Mouse (Mus musculus) heart, embryonic 13.5 days (tissue): ENCODE measurements around the gene Vps4b. TPM values are rescaled to one million over a fixed set of nuclear protein-coding genes. Genes with fewer than 3 reads are reported as not detected.

Experiments
- ATAC-seq: fragments of 200-750 bp; cut with Nextera tagmentation; 2 replicates; pipeline ENCODE4 v1.8.0; 2017; ENCODE audit warnings: moderate TSS enrichment; ENCODE audit not compliant: insufficient number of reproducible peaks, low FRiP score, low TSS enrichment; ENCODE audit errors: extremely low read depth
- H3K27ac ChIP-seq: fragments of 300-500 bp; sonication (generic); replicated peaks from 2 replicates; pipeline ENCODE4 v1.5.1; 2015; ENCODE audit warnings: moderate library complexity, mild to moderate bottlenecking, inconsistent platforms
- H3K27me3 ChIP-seq: fragments of 300-500 bp; sonication (generic); replicated peaks from 2 replicates; pipeline ENCODE4 v1.6.1; 2015; ENCODE audit warnings: mild to moderate bottlenecking, inconsistent platforms
- H3K36me3 ChIP-seq: fragments of 300-500 bp; sonication (generic); 2 replicates; pipeline ENCODE4 v1.6.1; 2015; ENCODE audit warnings: mild to moderate bottlenecking, inconsistent platforms
- H3K4me1 ChIP-seq: fragments of 300-500 bp; sonication (generic); 2 replicates; pipeline ENCODE4 v1.6.1; 2015; ENCODE audit warnings: inconsistent platforms
- H3K4me2 ChIP-seq: fragments of 300-500 bp; sonication (generic); 2 replicates; pipeline ENCODE4 v1.6.1; 2015; ENCODE audit warnings: inconsistent platforms, mild to moderate bottlenecking, moderate library complexity
- H3K4me3 ChIP-seq: fragments of 300-500 bp; sonication (generic); 2 replicates; pipeline ENCODE4 v1.5.1; 2015; ENCODE audit warnings: moderate library complexity, mild to moderate bottlenecking, inconsistent platforms
- H3K9ac ChIP-seq: fragments of 300-500 bp; sonication (generic); 2 replicates; pipeline ENCODE4 v1.6.1; 2015; ENCODE audit warnings: inconsistent platforms, mild to moderate bottlenecking, moderate library complexity
- H3K9me3 ChIP-seq: fragments of 300-500 bp; sonication (generic); 2 replicates; pipeline ENCODE4 v1.6.1; 2016; ENCODE audit warnings: inconsistent platforms
- WGBS: fragments of 180-500 bp; shearing (Covaris S2); methylation state at CpG from one replicate; pipeline ENCODE4 v1.1.7; 2015; ENCODE audit warnings: mixed read lengths; 5-methylcytosine and 5-hydroxymethylcytosine counted together
- polyA plus RNA-seq: library from polyadenylated mRNA; unstranded; fragments of >200 nt; fragmentation: Nextera tagmentation; extraction: Ambion mirVana; gene quantifications from 2 replicates; pipeline ENCODE4 v1.2.1, GENCODE M21; 2015

Gene Vps4b
- 39.0 and 40.3 TPM in 2 replicates for polyA plus RNA-seq

GRCm38 (mm10) chr1:106796542-106796924 lies at the start of gene Vps4b:
Gene Vps4b (minus strand): TSS chr1:106796728.
- H3K9me3 ChIP-seq = no peaks in the 10 kb centered on the region
- H3K4me3 ChIP-seq = peak within 1 kb of the TSS; percentile 99
- H3K9ac ChIP-seq = peak within 1 kb of the TSS; percentile 99
- 0 out of 2 replicates have a peak, but pooled peaks cover 5% of the 10 kb centered on the region for H3K36me3 ChIP-seq
- no peaks in the 10 kb centered on the region for H3K27me3 ChIP-seq
- ATAC-seq = peak; percentile 94
- H3K4me1 ChIP-seq = peaks cover 24% of the 10 kb centered on the region
- peak within 1 kb of the TSS; percentile 79 for H3K4me2 ChIP-seq
- peak within 1 kb of the TSS; percentile 96 for H3K27ac ChIP-seq
- under 1% methylated on average over 23 of the region's 23 CpGs for WGBS

GRCm38 (mm10) chr1:106828784-106829183 lies 32.3 kb upstream of the Vps4b start:
- no peak overlapping the region for H3K4me3 ChIP-seq
- ATAC-seq = no peak
- H3K9ac ChIP-seq = no peak overlapping the region
- WGBS = 53% methylated on average over 4 of the region's 4 CpGs
- no peaks in the 10 kb centered on the region for H3K4me1 ChIP-seq
- H3K27ac ChIP-seq = no peak overlapping the region
- H3K27me3 ChIP-seq = no peaks in the 10 kb centered on the region
- H3K36me3 ChIP-seq = no peaks in the 10 kb centered on the region
- no peaks in the 10 kb centered on the region for H3K9me3 ChIP-seq
- H3K4me2 ChIP-seq = no peak overlapping the region

- Histone ChIP-seq H3K4me1 (no peaks in the 10 kb centered on the region), H3K9ac (no peak overlapping the region), H3K9me3 (no peaks in the 10 kb centered on the region), H3K27me3 (no peaks in the 10 kb centered on the region), H3K36me3 (no peaks in the 10 kb centered on the region), H3K4me2 (no peak overlapping the region), H3K27ac (no peak overlapping the region), H3K4me3 (no peak overlapping the region)
- no peak for ATAC-seq
- 73% methylated on average over 3 of the region's 3 CpGs for WGBS
Observed at GRCm38 (mm10) chr1:106822297-106822696, 25.8 kb upstream of the Vps4b start.

GRCm38 (mm10) chr1:106818323-106818722 lies 21.8 kb upstream of the Vps4b start:
- Histone ChIP-seq H3K4me2 (no peak overlapping the region), H3K9ac (no peak overlapping the region), H3K4me1 (no peaks in the 10 kb centered on the region), H3K27ac (no peak overlapping the region), H3K4me3 (no peak overlapping the region), H3K27me3 (no peaks in the 10 kb centered on the region), H3K9me3 (no peaks in the 10 kb centered on the region), H3K36me3 (no peaks in the 10 kb centered on the region)
- 18% methylated on average over 4 of the region's 4 CpGs for WGBS
- ATAC-seq = no peak

GRCm38 (mm10) chr1:106816766-106817165 lies 20.2 kb upstream of the Vps4b start:
- no peak overlapping the region for H3K4me3 ChIP-seq
- no peaks in the 10 kb centered on the region for H3K9me3 ChIP-seq
- no peaks in the 10 kb centered on the region for H3K36me3 ChIP-seq
- 74% methylated on average over 11 of the region's 11 CpGs for WGBS
- H3K4me1 ChIP-seq = no peaks in the 10 kb centered on the region
- H3K4me2 ChIP-seq = no peak overlapping the region
- H3K27me3 ChIP-seq = no peaks in the 10 kb centered on the region
- no peak overlapping the region for H3K9ac ChIP-seq
- ATAC-seq = no peak
- no peak overlapping the region for H3K27ac ChIP-seq

GRCm38 (mm10) chr1:106815265-106815664 lies 18.7 kb upstream of the Vps4b start:
- no peak for ATAC-seq
- Histone ChIP-seq H3K4me1 (no peaks in the 10 kb centered on the region), H3K27me3 (no peaks in the 10 kb centered on the region), H3K27ac (no peak overlapping the region), H3K36me3 (no peaks in the 10 kb centered on the region), H3K9me3 (no peaks in the 10 kb centered on the region), H3K4me2 (no peak overlapping the region), H3K4me3 (no peak overlapping the region), H3K9ac (no peak overlapping the region)
- 81% methylated on average over 6 of the region's 6 CpGs for WGBS

- ATAC-seq = no peak
- 48% methylated on average over 5 of the region's 5 CpGs for WGBS
- no peaks in the 10 kb centered on the region for H3K36me3 ChIP-seq
- H3K27ac ChIP-seq = no peak overlapping the region
- H3K4me2 ChIP-seq = no peak overlapping the region
- H3K9me3 ChIP-seq = no peaks in the 10 kb centered on the region
- no peaks in the 10 kb centered on the region for H3K27me3 ChIP-seq
- H3K4me3 ChIP-seq = no peak overlapping the region
- no peak overlapping the region for H3K9ac ChIP-seq
- H3K4me1 ChIP-seq = no peaks in the 10 kb centered on the region
Observed at GRCm38 (mm10) chr1:106814864-106815263, 18.3 kb upstream of the Vps4b start.

GRCm38 (mm10) chr1:106799931-106800330 lies 3.4 kb upstream of the Vps4b start:
- no peaks in the 10 kb centered on the region for H3K9me3 ChIP-seq
- WGBS = 76% methylated on average over 3 of the region's 3 CpGs
- no peaks in the 10 kb centered on the region for H3K27me3 ChIP-seq
- no peak overlapping the region for H3K4me3 ChIP-seq
- no peak for ATAC-seq
- no peak overlapping the region for H3K27ac ChIP-seq
- no peak overlapping the region for H3K4me2 ChIP-seq
- H3K4me1 ChIP-seq = peaks cover 12% of the 10 kb centered on the region
- H3K36me3 ChIP-seq = no peaks in the 10 kb centered on the region
- no peak overlapping the region for H3K9ac ChIP-seq

- no peak for ATAC-seq
- H3K4me3 ChIP-seq = no peak overlapping the region
- 48% methylated on average over 1 of the region's 1 CpGs for WGBS
- no peak overlapping the region for H3K4me2 ChIP-seq
- no peak overlapping the region for H3K9ac ChIP-seq
- H3K4me1 ChIP-seq = peaks cover 17% of the 10 kb centered on the region
- no peaks in the 10 kb centered on the region for H3K27me3 ChIP-seq
- no peak overlapping the region for H3K27ac ChIP-seq
- no peaks in the 10 kb centered on the region for H3K36me3 ChIP-seq
- H3K9me3 ChIP-seq = no peaks in the 10 kb centered on the region
Observed at GRCm38 (mm10) chr1:106799406-106799805, 2.9 kb upstream of the Vps4b start.

GRCm38 (mm10) chr1:106796987-106797779 lies 655 bp upstream of the Vps4b start:
- peak overlapping the region; percentile 54 for H3K9ac ChIP-seq

GRCm38 (mm10) chr1:106795634-106796541 lies 640 bp downstream of the Vps4b start:
- H3K4me1 ChIP-seq = peaks cover 24% of the 10 kb centered on the region
- peak; percentile 72 for ATAC-seq
- H3K4me3 ChIP-seq = peak overlapping the region; percentile 99
- H3K9ac ChIP-seq = peak overlapping the region; percentile 99
- 0 out of 2 replicates have a peak, but pooled peaks cover 5% of the 10 kb centered on the region for H3K36me3 ChIP-seq
- H3K4me2 ChIP-seq = peak overlapping the region; percentile 79
- H3K9me3 ChIP-seq = no peaks in the 10 kb centered on the region
- H3K27ac ChIP-seq = peak overlapping the region; percentile 96
- H3K27me3 ChIP-seq = no peaks in the 10 kb centered on the region
- WGBS = 2% methylated on average over 51 of the region's 51 CpGs

More at GRCm38 (mm10) chr1:106796987-106797779, 655 bp upstream of the Vps4b start:
- H3K4me2 ChIP-seq = peak overlapping the region; percentile 79
- 61% methylated on average over 7 of the region's 7 CpGs for WGBS
- no peak for ATAC-seq
- H3K4me3 ChIP-seq = peak overlapping the region; percentile 99
- H3K4me1 ChIP-seq = peaks cover 24% of the 10 kb centered on the region
- no peaks in the 10 kb centered on the region for H3K27me3 ChIP-seq
- no peaks in the 10 kb centered on the region for H3K9me3 ChIP-seq
- H3K36me3 ChIP-seq = 0 out of 2 replicates have a peak, but pooled peaks cover 5% of the 10 kb centered on the region
- H3K27ac ChIP-seq = no peak overlapping the region
